Mouse (Mus musculus): Measurements from ENCODE around the gene Htra3. TPM values are rescaled to one million over a fixed set of nuclear protein-coding genes. Genes with fewer than 3 reads are reported as not detected.

Gene Htra3
- polyA plus RNA-seq, 1 experiment from 2014 or later: 5.7 TPM

DNA sequence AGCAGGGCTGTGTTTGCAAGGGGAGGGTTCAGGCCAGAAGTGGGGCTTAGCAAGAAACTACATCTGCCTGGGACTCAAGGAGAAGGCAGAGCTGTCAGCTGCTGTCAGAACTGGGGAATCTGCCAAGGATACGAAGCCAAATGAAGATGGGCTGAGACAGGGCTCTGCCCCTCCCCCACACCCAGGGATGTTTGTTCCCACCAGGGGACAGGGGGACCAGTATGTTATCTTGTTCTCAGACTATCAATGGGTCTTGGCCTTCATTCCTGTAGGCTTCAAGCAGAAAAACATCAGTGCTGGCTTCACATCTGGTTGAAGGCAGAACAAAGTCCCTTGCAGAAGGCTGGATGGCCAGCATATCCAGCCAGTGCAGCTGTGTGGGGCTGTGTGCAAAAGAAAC lies 50.9 kb downstream of the Htra3 start:
- 60% methylated on average over 1 of the region's 1 CpGs for WGBS
- DNase-seq (ENCODE audit: low spot score) (no peak), ATAC-seq (replicated peaks; ENCODE audit: low FRiP score) (no peak)
- Histone ChIP-seq H3K4me1 (replicated peaks; ENCODE audit: control insufficient read depth, insufficient read depth, low read length) (no peaks in the 10 kb centered on the region), H3K36me3 (ENCODE audit: control insufficient read depth, insufficient read depth, low read length) (no peaks in the 10 kb centered on the region), H3K4me2 (ENCODE audit: low read depth, low read length, severe bottlenecking) (no peak overlapping the region), H3K9ac (ENCODE audit: low read length) (no peak overlapping the region), H3K27ac (ENCODE audit: low read depth, low read length) (no peak overlapping the region), H3K9me3 (ENCODE audit: control insufficient read depth, low read length) (no peaks in the 10 kb centered on the region), H3K27me3 (ENCODE audit: control insufficient read depth, insufficient read depth, low read length) (no peaks in the 10 kb centered on the region), H3K4me3 (ENCODE audit: low read depth, low read length) (no peak overlapping the region)

- Histone ChIP-seq H3K27ac (ENCODE audit: low read depth, low read length) (no peak overlapping the region), H3K36me3 (ENCODE audit: control insufficient read depth, insufficient read depth, low read length) (no peaks in the 10 kb centered on the region), H3K4me3 (ENCODE audit: low read depth, low read length) (no peak overlapping the region), H3K9me3 (ENCODE audit: control insufficient read depth, low read length) (no peaks in the 10 kb centered on the region), H3K9ac (ENCODE audit: low read length) (no peak overlapping the region), H3K27me3 (ENCODE audit: control insufficient read depth, insufficient read depth, low read length) (no peaks in the 10 kb centered on the region), H3K4me2 (ENCODE audit: low read depth, low read length, severe bottlenecking) (no peak overlapping the region), H3K4me1 (replicated peaks; ENCODE audit: control insufficient read depth, insufficient read depth, low read length) (no peaks in the 10 kb centered on the region)
- ATAC-seq (replicated peaks; ENCODE audit: low FRiP score) (no peak), DNase-seq (ENCODE audit: low spot score) (no peak)
- 57% methylated on average over 7 of the region's 7 CpGs for WGBS
Measured at GRCm38 (mm10) chr5:35627307-35627840, 52.2 kb downstream of the Htra3 start.

GRCm38 (mm10) chr5:35626408-35626807 lies 53.2 kb downstream of the Htra3 start:
- DNase-seq (ENCODE audit: low spot score) (no peak), ATAC-seq (replicated peaks; ENCODE audit: low FRiP score) (no peak)
- Histone ChIP-seq H3K36me3 (ENCODE audit: control insufficient read depth, insufficient read depth, low read length) (no peaks in the 10 kb centered on the region), H3K9me3 (ENCODE audit: control insufficient read depth, low read length) (no peaks in the 10 kb centered on the region), H3K4me2 (ENCODE audit: low read depth, low read length, severe bottlenecking) (no peak overlapping the region), H3K4me1 (replicated peaks; ENCODE audit: control insufficient read depth, insufficient read depth, low read length) (no peaks in the 10 kb centered on the region), H3K27me3 (ENCODE audit: control insufficient read depth, insufficient read depth, low read length) (no peaks in the 10 kb centered on the region), H3K4me3 (ENCODE audit: low read depth, low read length) (no peak overlapping the region), H3K9ac (ENCODE audit: low read length) (no peak overlapping the region), H3K27ac (ENCODE audit: low read depth, low read length) (no peak overlapping the region)
- 88% methylated on average over 2 of the region's 2 CpGs for WGBS

DNA sequence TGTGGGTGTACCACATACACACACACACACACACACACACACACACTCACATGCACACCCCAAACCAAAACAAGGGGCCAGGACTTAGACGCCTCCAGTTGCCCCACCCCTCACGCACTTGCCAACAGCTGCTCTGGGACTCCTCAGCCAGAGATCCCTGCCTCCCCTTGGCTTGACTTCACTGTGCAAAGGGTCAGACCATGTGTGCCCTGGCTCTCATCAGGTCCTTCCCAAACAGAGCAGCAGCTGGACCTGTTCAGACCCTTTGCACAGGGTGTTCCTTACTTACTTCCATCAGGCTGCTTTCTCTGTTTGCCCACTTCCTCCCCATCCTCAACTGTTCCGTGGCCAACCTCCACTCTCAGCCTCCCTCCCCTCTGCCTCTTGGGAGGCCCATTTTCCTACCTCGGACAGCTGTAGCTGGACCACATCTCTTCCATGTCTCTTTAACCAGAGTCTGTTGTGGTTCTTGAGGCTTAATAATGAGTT lies 54.8 kb downstream of the Htra3 start:
- Histone ChIP-seq H3K27me3 (ENCODE audit: control insufficient read depth, insufficient read depth, low read length) (no peaks in the 10 kb centered on the region), H3K4me2 (ENCODE audit: low read depth, low read length, severe bottlenecking) (no peak overlapping the region), H3K4me1 (replicated peaks; ENCODE audit: control insufficient read depth, insufficient read depth, low read length) (no peaks in the 10 kb centered on the region), H3K36me3 (ENCODE audit: control insufficient read depth, insufficient read depth, low read length) (no peaks in the 10 kb centered on the region), H3K9ac (ENCODE audit: low read length) (no peak overlapping the region), H3K27ac (ENCODE audit: low read depth, low read length) (no peak overlapping the region), H3K9me3 (ENCODE audit: control insufficient read depth, low read length) (no peaks in the 10 kb centered on the region), H3K4me3 (ENCODE audit: low read depth, low read length) (no peak overlapping the region)
- WGBS: 77% methylated on average over 4 of the region's 4 CpGs
- ATAC-seq (replicated peaks; ENCODE audit: low FRiP score) (no peak), DNase-seq (ENCODE audit: low spot score) (no peak)

DNA sequence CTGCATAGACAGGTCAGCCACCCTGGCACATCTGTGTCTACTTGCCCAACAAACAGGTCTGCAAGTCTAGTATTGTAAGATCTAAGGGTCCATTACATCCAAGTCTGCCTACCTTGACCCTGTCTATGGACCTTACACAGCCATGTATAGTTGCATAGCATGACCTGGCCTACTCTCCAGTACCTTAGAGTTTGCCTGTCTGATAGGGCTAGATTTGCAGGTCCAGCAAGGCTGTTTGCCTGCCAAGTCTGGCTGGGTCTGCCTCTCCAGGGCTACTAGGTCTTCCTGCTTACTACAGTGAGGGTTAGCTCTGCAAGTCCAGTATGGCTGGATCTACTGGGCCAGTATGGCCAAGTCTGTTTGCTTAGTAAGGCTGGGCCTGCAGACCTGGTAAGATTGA lies 55.8 kb downstream of the Htra3 start:
- H3K27ac ChIP-seq (ENCODE audit: low read depth, low read length): no peak overlapping the region
- no peak overlapping the region for H3K4me2 ChIP-seq (ENCODE audit: low read depth, low read length, severe bottlenecking)
- H3K4me3 ChIP-seq (ENCODE audit: low read depth, low read length): no peak overlapping the region
- H3K27me3 ChIP-seq (ENCODE audit: control insufficient read depth, insufficient read depth, low read length): no peaks in the 10 kb centered on the region
- no peak for ATAC-seq (replicated peaks; ENCODE audit: low FRiP score)
- no peaks in the 10 kb centered on the region for H3K4me1 ChIP-seq (replicated peaks; ENCODE audit: control insufficient read depth, insufficient read depth, low read length)
- no peak overlapping the region for H3K9ac ChIP-seq (ENCODE audit: low read length)
- no peaks in the 10 kb centered on the region for H3K9me3 ChIP-seq (ENCODE audit: control insufficient read depth, low read length)
- no peaks in the 10 kb centered on the region for H3K36me3 ChIP-seq (ENCODE audit: control insufficient read depth, insufficient read depth, low read length)
- no peak for DNase-seq (ENCODE audit: low spot score)

DNA sequence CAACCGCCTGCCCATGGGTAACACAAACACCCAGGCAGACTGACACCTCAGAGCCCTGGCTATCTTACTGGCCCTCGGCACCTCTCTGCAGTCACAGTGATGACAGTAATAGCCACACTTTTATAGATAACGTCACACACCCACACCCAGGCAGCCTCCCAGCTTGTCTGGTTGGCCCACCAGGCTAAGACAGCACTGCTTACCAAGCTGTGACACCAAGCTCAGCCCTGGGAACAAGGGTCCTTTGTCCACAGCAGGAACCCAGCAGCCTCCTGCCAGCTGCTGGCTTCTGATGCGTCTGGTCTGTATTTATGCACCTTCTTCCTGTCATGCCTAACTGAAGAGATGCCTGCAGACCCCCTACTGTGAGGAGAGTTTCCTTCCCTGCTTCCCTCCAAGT lies 58.5 kb downstream of the Htra3 start:
- Histone ChIP-seq H3K4me3 (ENCODE audit: low read depth, low read length) (no peak overlapping the region), H3K27ac (ENCODE audit: low read depth, low read length) (no peak overlapping the region), H3K36me3 (ENCODE audit: control insufficient read depth, insufficient read depth, low read length) (no peaks in the 10 kb centered on the region), H3K4me1 (replicated peaks; ENCODE audit: control insufficient read depth, insufficient read depth, low read length) (no peaks in the 10 kb centered on the region), H3K9ac (ENCODE audit: low read length) (no peak overlapping the region), H3K9me3 (ENCODE audit: control insufficient read depth, low read length) (no peaks in the 10 kb centered on the region), H3K27me3 (ENCODE audit: control insufficient read depth, insufficient read depth, low read length) (no peaks in the 10 kb centered on the region), H3K4me2 (ENCODE audit: low read depth, low read length, severe bottlenecking) (no peak overlapping the region)
- WGBS: 51% methylated on average over 4 of the region's 4 CpGs
- no peak for ATAC-seq (replicated peaks; ENCODE audit: low FRiP score)
- no peak for DNase-seq (ENCODE audit: low spot score)

- ATAC-seq (replicated peaks; ENCODE audit: low FRiP score) (no peak), DNase-seq (ENCODE audit: low spot score) (no peak)
- H3K9me3 ChIP-seq (ENCODE audit: control insufficient read depth, low read length): no peaks in the 10 kb centered on the region
- no peak overlapping the region for H3K4me3 ChIP-seq (ENCODE audit: low read depth, low read length)
- 46% methylated on average over 5 of the region's 5 CpGs for whole genome bisulfite sequencing
- H3K4me1 ChIP-seq (replicated peaks; ENCODE audit: control insufficient read depth, insufficient read depth, low read length): no peaks in the 10 kb centered on the region
- H3K27ac ChIP-seq (ENCODE audit: low read depth, low read length): no peak overlapping the region
- no peak overlapping the region for H3K9ac ChIP-seq (ENCODE audit: low read length)
- H3K27me3 ChIP-seq (ENCODE audit: control insufficient read depth, insufficient read depth, low read length): no peaks in the 10 kb centered on the region
- H3K4me2 ChIP-seq (ENCODE audit: low read depth, low read length, severe bottlenecking): no peak overlapping the region
- no peaks in the 10 kb centered on the region for H3K36me3 ChIP-seq (ENCODE audit: control insufficient read depth, insufficient read depth, low read length)
Measured at GRCm38 (mm10) chr5:35616943-35617342, 62.6 kb downstream of the Htra3 start.

GRCm38 (mm10) chr5:35612722-35613121 lies 66.9 kb downstream of the Htra3 start:
- no peak overlapping the region for H3K27ac ChIP-seq (ENCODE audit: low read depth, low read length)
- ATAC-seq (replicated peaks; ENCODE audit: low FRiP score): no peak

DNA sequence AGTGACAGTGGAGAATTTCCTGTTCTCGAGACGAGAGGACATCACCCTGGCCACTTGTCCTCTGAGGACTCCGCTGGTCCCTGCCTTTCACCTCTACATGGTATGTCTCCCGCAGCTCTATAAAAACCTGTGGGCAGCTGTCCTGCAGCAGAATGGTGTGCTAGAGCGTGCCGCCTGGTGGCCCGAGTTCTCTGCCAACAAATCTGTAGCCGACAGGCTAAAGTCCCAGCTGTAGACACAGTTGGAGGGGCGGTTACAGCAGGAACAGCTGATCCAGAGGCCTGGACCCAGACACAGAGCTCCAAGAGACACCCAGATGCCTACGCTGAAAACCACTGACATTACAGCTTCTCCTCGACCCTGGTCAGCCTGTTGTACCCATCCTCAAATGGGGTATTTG lies 67.7 kb downstream of the Htra3 start:
- no peak for DNase-seq (ENCODE audit: low spot score)
- H3K4me1 ChIP-seq (replicated peaks; ENCODE audit: control insufficient read depth, insufficient read depth, low read length): peaks cover 13% of the 10 kb centered on the region
- WGBS: 89% methylated on average over 11 of the region's 11 CpGs

More at GRCm38 (mm10) chr5:35612722-35613121, 66.9 kb downstream of the Htra3 start:
- Histone ChIP-seq H3K36me3 (ENCODE audit: control insufficient read depth, insufficient read depth, low read length) (no peaks in the 10 kb centered on the region), H3K4me1 (replicated peaks; ENCODE audit: control insufficient read depth, insufficient read depth, low read length) (peaks cover 13% of the 10 kb centered on the region), H3K27me3 (ENCODE audit: control insufficient read depth, insufficient read depth, low read length) (no peaks in the 10 kb centered on the region), H3K4me2 (ENCODE audit: low read depth, low read length, severe bottlenecking) (no peak overlapping the region), H3K4me3 (ENCODE audit: low read depth, low read length) (no peak overlapping the region), H3K9me3 (ENCODE audit: control insufficient read depth, low read length) (no peaks in the 10 kb centered on the region), H3K9ac (ENCODE audit: low read length) (no peak overlapping the region)
- no peak for DNase-seq (ENCODE audit: low spot score)
- WGBS: 92% methylated on average over 8 of the region's 8 CpGs

More for the DNA sequence above, 67.7 kb downstream of the Htra3 start:
- Histone ChIP-seq H3K36me3 (ENCODE audit: control insufficient read depth, insufficient read depth, low read length) (no peaks in the 10 kb centered on the region), H3K9me3 (ENCODE audit: control insufficient read depth, low read length) (no peaks in the 10 kb centered on the region), H3K27ac (ENCODE audit: low read depth, low read length) (no peak overlapping the region), H3K9ac (ENCODE audit: low read length) (no peak overlapping the region), H3K4me3 (ENCODE audit: low read depth, low read length) (no peak overlapping the region), H3K27me3 (ENCODE audit: control insufficient read depth, insufficient read depth, low read length) (no peaks in the 10 kb centered on the region), H3K4me2 (ENCODE audit: low read depth, low read length, severe bottlenecking) (no peak overlapping the region)
- no peak for ATAC-seq (replicated peaks; ENCODE audit: low FRiP score)
